12 mouse cellular contexts compared by ENCODE assay signal in genomic region chr10:42189674-42190434, GRCm38 (mm10).
DNase-seq lines count a peak whose midpoint lies in the region; ATAC-seq and TF ChIP-seq lines count a peak whose summit lies in the region.
"Had no signal": no experiment of that assay in that cellular context is flagged by ENCODE, and none has a peak within 500 bp of the region (broad histone marks: within the 10 kb centered on the region; RNA-seq: fewer than 3 reads in every experiment).

No protein-coding gene starts in this region.

- no peak overlapping the region for H3K4me2 ChIP-seq in hindbrain, embryonic 11.5 days (replicated peaks; ENCODE audit: low read depth, low read length)
- H3K4me2 ChIP-seq: embryonic facial prominence, embryonic 15.5 days; limb, embryonic 12.5 days; midbrain, embryonic 15.5 days had no signal

- no peak overlapping the region for H3K9ac ChIP-seq in hindbrain, embryonic 11.5 days (ENCODE audit: low read depth, low read length)
- H3K9ac ChIP-seq: embryonic facial prominence, embryonic 15.5 days; limb, embryonic 12.5 days; midbrain, embryonic 15.5 days had no signal

- peaks cover 5% of the 10 kb centered on the region; the same call in 1 of the 2 replicates for H3K27me3 ChIP-seq in hindbrain, embryonic 11.5 days (ENCODE audit: control insufficient read depth, insufficient read depth, low read length)
- H3K27me3 ChIP-seq: embryonic facial prominence, embryonic 15.5 days; limb, embryonic 12.5 days; midbrain, embryonic 15.5 days had no signal

- H3K36me3 ChIP-seq in hindbrain, embryonic 11.5 days (ENCODE audit: control insufficient read depth, insufficient read depth, low read length) = no peaks in the 10 kb centered on the region

- peak overlapping the region; percentile 15; the same call in 1 of the 2 replicates for H3K4me3 ChIP-seq in gastrocnemius, adult 2 months
- no peak overlapping the region for H3K4me3 ChIP-seq in hindbrain, embryonic 11.5 days (ENCODE audit: low read depth, low read length)
- H3K4me3 ChIP-seq: embryonic facial prominence, embryonic 15.5 days; limb, embryonic 12.5 days; midbrain, embryonic 15.5 days had no signal

- TF ChIP-seq CTCF in gastrocnemius, adult 2 months (IDR thresholded peaks at IDR 0.05) = no peak

- no peaks in the 10 kb centered on the region for H3K9me3 ChIP-seq in hindbrain, embryonic 11.5 days (ENCODE audit: control insufficient read depth, low read length)
- H3K9me3 ChIP-seq: embryonic facial prominence, embryonic 15.5 days; limb, embryonic 12.5 days; midbrain, embryonic 15.5 days had no signal

- 78% methylated on average over 13 of the region's 13 CpGs for WGBS in hindbrain, embryonic 11.5 days

- intact Hi-C loops in gastrocnemius, adult 2 months (cut with DNase I) = loop anchor here (5.0 kb wide), 3 partner anchors 88 to 158 kb away; no protein-coding TSS in a partner anchor

- DNase-seq in gastrocnemius, adult 2 months = no peak
- DNase-seq in gastrocnemius, adult 8-10 months (ENCODE audit: low spot score in 2 of 2) = no peak
- peak; percentile 68 for DNase-seq in 416B (ENCODE audit: low read depth)
- peak; percentile 79 for DNase-seq in cerebellum, adult 9-10 months
- peak; percentile 43 for DNase-seq in liver
- DNase-seq in layer of hippocampus, postnatal 10 days (ENCODE audit: low spot score in 2 of 2) = no peak
- no peak for DNase-seq in hindbrain, embryonic 11.5 days (ENCODE audit: low spot score)

- no peaks in the 10 kb centered on the region for H3K4me1 ChIP-seq in hindbrain, embryonic 11.5 days (replicated peaks; ENCODE audit: control insufficient read depth, insufficient read depth, low read length)

- no peak for ATAC-seq in hindbrain, embryonic 11.5 days (ENCODE audit: low FRiP score)
- ATAC-seq in erythroblast, adult 5-6 weeks (replicated peaks; ENCODE audit: low FRiP score, poor library complexity, severe bottlenecking) = no peak
- ATAC-seq: hindbrain, embryonic 16.5 days; midbrain, embryonic 15.5 days had no signal

- H3K27ac ChIP-seq in gastrocnemius, adult 2 months = peak overlapping the region; percentile 58
- H3K27ac ChIP-seq in hindbrain, embryonic 11.5 days (ENCODE audit: low read depth, low read length) = no peak overlapping the region
- H3K27ac ChIP-seq: embryonic facial prominence, embryonic 15.5 days; limb, embryonic 12.5 days; midbrain, embryonic 15.5 days had no signal

Comparison
In these comparisons a context has a peak if more than half of its experiments do, and no peak if none do; other contexts are left out.
1. DNase-seq: peak in 416B (single experiment), cerebellum, adult 9-10 months (single experiment) and liver (single experiment); none in gastrocnemius, adult 2 months (single experiment), gastrocnemius, adult 8-10 months (0 of 2), layer of hippocampus, postnatal 10 days (0 of 2) and hindbrain, embryonic 11.5 days (single experiment).